In the genomic region with DNA sequence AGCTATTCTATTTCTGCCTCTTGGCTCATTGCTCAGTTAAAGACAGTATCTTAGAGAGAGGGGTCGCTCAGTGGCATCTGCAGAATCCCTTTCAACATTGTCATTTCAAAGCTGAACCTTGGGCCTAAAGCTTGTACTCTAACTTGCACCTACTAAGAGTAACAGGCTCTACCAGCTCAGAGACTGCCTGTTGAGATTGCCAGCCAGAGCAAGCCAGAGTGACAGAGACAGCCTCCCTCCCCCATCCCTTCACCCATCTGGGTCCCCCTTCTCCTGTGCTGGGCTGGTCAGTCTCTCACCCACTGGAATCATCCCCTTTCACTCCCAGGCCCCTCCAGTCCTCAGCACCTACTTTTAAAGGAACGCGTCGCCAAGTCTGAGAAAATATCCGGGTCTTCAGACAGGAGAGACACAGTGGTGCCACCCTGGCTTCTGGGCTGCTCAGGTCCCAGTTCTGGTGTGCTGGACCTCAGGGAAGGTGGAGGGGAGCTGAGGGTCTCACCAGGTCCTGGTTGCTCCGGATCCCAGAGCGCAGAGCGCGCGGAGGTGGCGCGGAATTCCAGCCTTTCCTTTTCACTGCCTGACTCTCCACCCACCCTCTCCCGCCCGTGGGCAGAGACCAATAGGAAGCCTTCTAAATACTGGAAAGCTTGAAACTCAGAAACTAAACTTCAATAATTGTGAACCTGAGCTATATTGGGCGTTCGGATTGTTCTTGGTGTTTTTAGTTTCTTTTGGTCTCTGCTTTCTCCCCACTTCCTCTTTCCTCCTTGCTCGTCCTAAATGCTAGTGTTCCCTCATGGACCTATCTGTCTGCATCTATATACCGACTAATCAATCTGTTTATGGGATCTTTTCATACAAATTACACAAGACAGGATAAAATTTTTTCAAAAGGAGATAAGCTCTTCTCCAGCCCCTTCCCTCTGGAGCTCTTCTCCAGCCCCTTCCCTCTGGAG, we compare ENCODE assay signal across 1 mouse cellular context.
A peak's percentile ranks its signal among the peaks of the same experiment; 100 is the strongest.
TF ChIP-seq lines count a peak whose summit lies in the region.

No protein-coding gene starts in this region.

TF ChIP-seq in MEL, 35 proteins besides CTCF, POLR2A, EP300 and RAD21:
- TF ChIP-seq NELFE (IDR thresholded peaks at IDR 0.05; ENCODE audit: low read depth, low read length) (peak; percentile 39; the same call in 1 of the 2 replicates), MAX (IDR thresholded peaks at IDR 0.05; ENCODE audit: low read length) (peak; percentile 51; the same call in 1 of the 2 replicates), GATA1 (IDR thresholded peaks at IDR 0.05; ENCODE audit: low read depth, low read length) (peak; percentile 44; the same call in 1 of the 2 replicates), TBP (IDR thresholded peaks at IDR 0.05; ENCODE audit: low read depth, low read length) (0 out of 2 replicates have a peak, but pooled peaks have one; percentile 26), HCFC1 (IDR thresholded peaks at IDR 0.05; ENCODE audit: low read depth, low read length) (0 out of 2 replicates have a peak, but pooled peaks have one; percentile 20)
